Mouse (Mus musculus): ENCODE measurements around the gene Stk11. TPM values are rescaled to one million over a fixed set of nuclear protein-coding genes. Genes with fewer than 3 reads are reported as not detected.
A peak's percentile ranks its signal among the peaks of the same experiment; 100 is the strongest.

The Stk11 gene
- polyA plus RNA-seq, 1 experiment: 104 TPM

DNA sequence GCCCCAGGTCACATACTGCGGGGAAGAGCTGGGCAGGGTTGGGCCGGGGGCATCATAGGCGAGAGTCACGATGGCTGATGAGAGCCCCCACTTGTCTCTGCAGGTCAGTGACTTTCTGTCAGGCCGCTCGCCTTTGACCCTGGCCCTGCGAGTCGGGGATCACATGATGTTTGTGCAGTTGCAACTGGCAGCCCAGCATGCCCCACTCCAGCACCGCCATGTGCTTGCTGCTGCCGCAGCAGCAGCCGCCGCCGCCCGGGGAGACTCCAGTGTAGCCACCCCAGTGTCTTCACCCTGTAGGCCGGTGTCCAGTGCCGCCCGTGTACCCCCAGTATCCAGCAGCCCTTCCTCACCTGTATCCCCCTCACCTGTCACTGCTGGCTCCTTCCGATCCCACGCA, 38.1 kb downstream of the Stk11 start:
- Histone ChIP-seq H3K4me3 (ENCODE audit: insufficient read depth, low read length) (no peak overlapping the region), H3K4me1 (ENCODE audit: control insufficient read depth, insufficient read depth, low read length) (peaks cover 34% of the 10 kb centered on the region), H3K27ac (ENCODE audit: insufficient read depth, low read depth, low read length) (no peak overlapping the region)
- no peak for TF ChIP-seq POLR2A (IDR thresholded peaks at IDR 0.05; ENCODE audit: borderline replicate concordance, low read depth, low read length)
- no peak for TF ChIP-seq CTCF (IDR thresholded peaks at IDR 0.05; ENCODE audit: low read depth, low read length)

DNA sequence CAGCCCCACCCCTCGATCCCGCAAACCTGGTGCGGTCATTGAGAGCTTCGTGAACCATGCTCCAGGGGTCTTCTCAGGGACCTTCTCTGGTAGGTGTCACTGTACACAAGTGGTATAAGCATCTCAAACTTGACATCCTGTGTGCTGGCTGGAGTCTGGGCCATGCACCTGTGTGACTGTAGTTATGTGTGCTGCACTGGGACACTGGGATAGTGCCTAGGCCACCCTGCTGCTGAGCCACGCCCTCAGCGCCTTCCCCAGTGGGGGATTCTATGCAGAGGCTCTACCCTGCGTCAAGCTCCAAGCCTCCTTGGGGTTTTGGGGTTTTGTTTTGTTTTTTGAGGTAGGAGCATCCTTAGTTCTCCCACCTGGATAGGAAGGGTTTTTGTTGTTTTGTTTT, 38.8 kb downstream of the Stk11 start:
- Histone ChIP-seq H3K4me1 (ENCODE audit: control insufficient read depth, insufficient read depth, low read length) (peaks cover 41% of the 10 kb centered on the region), H3K4me3 (ENCODE audit: insufficient read depth, low read length) (no peak overlapping the region), H3K27ac (ENCODE audit: insufficient read depth, low read depth, low read length) (no peak overlapping the region)
- TF ChIP-seq CTCF (IDR thresholded peaks at IDR 0.05; ENCODE audit: low read depth, low read length) (no peak), POLR2A (IDR thresholded peaks at IDR 0.05; ENCODE audit: borderline replicate concordance, low read depth, low read length) (no peak)

DNA sequence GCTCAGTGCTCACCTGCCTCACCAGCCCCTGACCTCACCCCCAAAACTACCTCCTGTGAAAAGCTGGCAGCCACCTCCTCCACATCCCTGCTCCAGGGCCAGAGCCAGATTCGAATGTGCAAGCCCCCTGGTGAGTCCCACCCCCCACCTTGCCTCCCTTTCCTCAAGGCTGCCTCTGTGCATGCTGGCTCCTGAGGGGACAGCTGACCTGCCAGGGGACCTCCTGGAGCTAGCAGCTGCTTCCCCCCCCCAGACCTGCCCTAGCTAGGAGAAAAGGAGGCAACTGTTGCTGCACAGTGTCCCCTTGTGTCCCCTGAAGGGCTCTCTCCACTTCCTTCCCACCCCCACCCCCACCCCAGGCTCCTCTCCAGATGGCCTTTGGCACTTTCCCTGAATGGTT, 39.7 kb downstream of the Stk11 start:
- Histone ChIP-seq H3K4me1 (ENCODE audit: control insufficient read depth, insufficient read depth, low read length) (peaks cover 44% of the 10 kb centered on the region), H3K4me3 (ENCODE audit: insufficient read depth, low read length) (no peak overlapping the region), H3K27ac (ENCODE audit: insufficient read depth, low read depth, low read length) (no peak overlapping the region)
- TF ChIP-seq CTCF (IDR thresholded peaks at IDR 0.05; ENCODE audit: low read depth, low read length) (no peak), POLR2A (IDR thresholded peaks at IDR 0.05; ENCODE audit: borderline replicate concordance, low read depth, low read length) (no peak)

GRCm38 (mm10) chr10:80156002-80156751, 40.6 kb downstream of the Stk11 start:
- Histone ChIP-seq H3K4me3 (ENCODE audit: insufficient read depth, low read length) (no peak overlapping the region), H3K4me1 (ENCODE audit: control insufficient read depth, insufficient read depth, low read length) (peaks cover 50% of the 10 kb centered on the region), H3K27ac (ENCODE audit: insufficient read depth, low read depth, low read length) (no peak overlapping the region)
- no peak for TF ChIP-seq CTCF (IDR thresholded peaks at IDR 0.05; ENCODE audit: low read depth, low read length)
- TF ChIP-seq POLR2A (IDR thresholded peaks at IDR 0.05; ENCODE audit: borderline replicate concordance, low read depth, low read length): no peak

- peaks cover 53% of the 10 kb centered on the region for H3K4me1 ChIP-seq (ENCODE audit: control insufficient read depth, insufficient read depth, low read length)
- no peak overlapping the region for H3K4me3 ChIP-seq (ENCODE audit: insufficient read depth, low read length)
- TF ChIP-seq CTCF (IDR thresholded peaks at IDR 0.05; ENCODE audit: low read depth, low read length) (no peak), POLR2A (IDR thresholded peaks at IDR 0.05; ENCODE audit: borderline replicate concordance, low read depth, low read length) (no peak)
- H3K27ac ChIP-seq (ENCODE audit: insufficient read depth, low read depth, low read length): no peak overlapping the region
Observed at GRCm38 (mm10) chr10:80156752-80157053, 41.1 kb downstream of the Stk11 start.

DNA sequence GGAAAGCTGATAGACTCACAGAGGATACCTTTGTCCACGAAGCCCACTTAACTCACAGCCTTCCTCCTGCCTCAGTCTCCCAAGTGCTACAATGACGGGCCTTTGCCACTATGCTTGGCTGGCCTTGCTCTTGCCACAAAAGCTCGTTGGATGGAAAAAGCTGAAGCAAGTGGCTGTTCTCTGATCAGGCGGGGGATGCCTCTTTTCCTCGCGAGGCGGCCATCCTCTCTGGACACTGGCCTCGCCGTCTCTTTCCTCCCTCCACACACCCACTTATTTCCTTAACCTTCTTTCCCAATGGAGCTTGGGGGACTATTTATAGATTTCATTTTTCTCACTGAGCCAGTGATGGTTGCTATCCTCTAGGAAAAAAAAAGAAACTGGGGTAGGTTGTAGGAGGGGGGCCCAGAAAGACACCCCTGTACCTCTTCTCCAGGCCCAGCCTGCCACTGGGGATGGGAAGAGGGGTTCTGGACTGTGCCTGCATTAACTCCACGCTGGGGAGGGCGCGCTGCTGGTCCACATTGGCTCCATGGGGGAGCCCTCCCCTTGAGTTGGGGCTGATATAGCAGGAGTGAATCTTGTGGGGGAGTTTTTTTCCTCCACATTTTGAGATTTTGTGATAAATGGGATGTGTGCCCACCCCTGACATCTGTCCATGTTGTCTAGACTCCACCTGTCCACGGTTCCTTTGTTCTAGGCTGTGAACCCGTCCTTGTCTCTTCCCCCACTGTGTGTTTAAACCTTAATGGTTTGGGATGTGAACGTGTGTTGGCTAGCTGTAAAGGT, 41.7 kb downstream of the Stk11 start:
- no peak for TF ChIP-seq POLR2A (IDR thresholded peaks at IDR 0.05; ENCODE audit: borderline replicate concordance, low read depth, low read length)
- no peak for TF ChIP-seq CTCF (IDR thresholded peaks at IDR 0.05; ENCODE audit: low read depth, low read length)
- H3K27ac ChIP-seq (ENCODE audit: insufficient read depth, low read depth, low read length): peak overlapping the region; percentile 5; the same call in 1 of the 2 replicates
- H3K4me3 ChIP-seq (ENCODE audit: insufficient read depth, low read length): no peak overlapping the region
- peaks cover 59% of the 10 kb centered on the region for H3K4me1 ChIP-seq (ENCODE audit: control insufficient read depth, insufficient read depth, low read length)

- no peak for TF ChIP-seq CTCF (IDR thresholded peaks at IDR 0.05; ENCODE audit: low read depth, low read length)
- no peak for TF ChIP-seq POLR2A (IDR thresholded peaks at IDR 0.05; ENCODE audit: borderline replicate concordance, low read depth, low read length)
- Histone ChIP-seq H3K27ac (ENCODE audit: insufficient read depth, low read depth, low read length) (peak overlapping the region; percentile 84), H3K4me1 (ENCODE audit: control insufficient read depth, insufficient read depth, low read length) (peaks cover 62% of the 10 kb centered on the region), H3K4me3 (ENCODE audit: insufficient read depth, low read length) (peak overlapping the region; percentile 56)
Observed at GRCm38 (mm10) chr10:80158307-80158986, 42.8 kb downstream of the Stk11 start.

DNA sequence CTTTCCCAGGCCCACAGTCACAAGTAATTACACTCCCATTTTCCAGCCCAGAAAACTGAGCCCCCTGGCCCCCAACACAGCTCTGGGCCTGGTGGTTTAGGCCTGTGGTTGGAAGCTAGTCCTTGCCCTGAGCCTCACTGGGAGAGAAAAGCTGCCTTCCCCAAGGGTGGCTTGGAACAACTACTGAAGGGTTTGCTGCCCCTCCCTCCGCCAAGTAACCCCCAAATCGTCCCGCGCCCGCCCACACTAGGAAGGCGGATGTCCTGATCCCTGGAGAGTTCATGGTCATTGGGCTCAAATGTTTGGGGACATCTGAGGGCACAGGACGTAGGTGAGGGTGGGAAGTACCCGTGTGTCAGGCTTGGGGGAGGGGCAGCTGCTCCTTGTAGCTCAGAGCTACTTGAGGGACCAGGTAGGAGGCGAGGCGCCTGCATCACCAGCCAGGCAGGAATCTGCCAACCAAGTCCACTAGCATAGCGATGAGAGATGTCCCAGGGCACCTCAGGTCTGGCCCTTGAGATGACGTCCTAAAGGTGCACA, 43.5 kb downstream of the Stk11 start:
- Histone ChIP-seq H3K4me3 (ENCODE audit: insufficient read depth, low read length) (peak overlapping the region; percentile 56), H3K27ac (ENCODE audit: insufficient read depth, low read depth, low read length) (peak overlapping the region; percentile 84), H3K4me1 (ENCODE audit: control insufficient read depth, insufficient read depth, low read length) (peaks cover 68% of the 10 kb centered on the region)
- no peak for TF ChIP-seq CTCF (IDR thresholded peaks at IDR 0.05; ENCODE audit: low read depth, low read length)
- TF ChIP-seq POLR2A (IDR thresholded peaks at IDR 0.05; ENCODE audit: borderline replicate concordance, low read depth, low read length): no peak

- Histone ChIP-seq H3K4me3 (ENCODE audit: insufficient read depth, low read length) (peak overlapping the region; percentile 58), H3K27ac (ENCODE audit: insufficient read depth, low read depth, low read length) (peak overlapping the region; percentile 84), H3K4me1 (ENCODE audit: control insufficient read depth, insufficient read depth, low read length) (peaks cover 69% of the 10 kb centered on the region)
- TF ChIP-seq POLR2A (IDR thresholded peaks at IDR 0.05; ENCODE audit: borderline replicate concordance, low read depth, low read length) (no peak), CTCF (IDR thresholded peaks at IDR 0.05; ENCODE audit: low read depth, low read length) (no peak)
Observed at GRCm38 (mm10) chr10:80159561-80160454, 44.2 kb downstream of the Stk11 start.

Measured in bone marrow macrophage, adult 2 months (primary cell).